Mouse (Mus musculus) forebrain, embryonic 14.5 days (tissue): Measurements from ENCODE around the gene Itpr1. TPM values are rescaled to one million over a fixed set of nuclear protein-coding genes. Genes with fewer than 3 reads are reported as not detected.

Experiments
- ATAC-seq: fragments of 200-750 bp; cut with Nextera tagmentation; 2 replicates; pipeline ENCODE4 v1.8.0; 2017; ENCODE audit warnings: mild to moderate bottlenecking, moderate library complexity
- DNase-seq: peaks from one replicate; pipeline ENCODE4 v3.0.0-alpha.2; 2015; ENCODE audit warnings: low spot score
- H3K27ac ChIP-seq: fragments of 300-500 bp; sonication (generic); 2 replicates; pipeline ENCODE4 v1.5.1; 2014; ENCODE audit warnings: low read depth, mild to moderate bottlenecking, control low read depth, low read length, moderate library complexity
- H3K27me3 ChIP-seq: fragments of 300-500 bp; sonication (generic); replicated peaks from 2 replicates; pipeline ENCODE4 v1.6.1; 2014; ENCODE audit warnings: low read length, control low read depth, mixed read lengths; ENCODE audit not compliant: control insufficient read depth, insufficient read depth
- H3K36me3 ChIP-seq: fragments of 300-500 bp; sonication (generic); 2 replicates; pipeline ENCODE4 v1.6.1; 2014; ENCODE audit warnings: low read length, control low read depth; ENCODE audit not compliant: control insufficient read depth, insufficient read depth
- H3K4me1 ChIP-seq: fragments of 300-500 bp; sonication (generic); 2 replicates; pipeline ENCODE4 v1.6.1; 2014; ENCODE audit warnings: antibody characterized with exemption, low read length, control low read depth; ENCODE audit not compliant: control insufficient read depth, insufficient read depth
- H3K4me2 ChIP-seq: fragments of 300-500 bp; sonication (generic); 2 replicates; pipeline ENCODE4 v1.6.1; 2014; ENCODE audit warnings: mild to moderate bottlenecking, control low read depth, low read length
- H3K4me3 ChIP-seq: fragments of 300-500 bp; sonication (generic); 2 replicates; pipeline ENCODE4 v1.5.1; 2014; ENCODE audit warnings: low read depth, low read length, control low read depth
- H3K9ac ChIP-seq: fragments of 300-500 bp; sonication (generic); 2 replicates; pipeline ENCODE4 v1.6.1; 2014; ENCODE audit warnings: mild to moderate bottlenecking, low read length, control low read depth, moderate library complexity
- H3K9me3 ChIP-seq: fragments of 300-500 bp; sonication (generic); replicated peaks from 2 replicates; pipeline ENCODE4 v1.6.1; 2016; ENCODE audit warnings: low read length, control low read depth, mixed read lengths; ENCODE audit not compliant: control insufficient read depth
- WGBS: fragments of 180-500 bp; shearing (Covaris S2); extraction: QIAGEN DNeasy Blood & Tissue Kit; methylation state at CpG from one replicate; pipeline ENCODE4 v1.1.7; 2014; 5-methylcytosine and 5-hydroxymethylcytosine counted together
- polyA plus RNA-seq: library from polyadenylated mRNA; unstranded; fragments of >200 nt; fragmentation: Nextera tagmentation; extraction: Ambion mirVana; gene quantifications from 2 replicates; pipeline ENCODE4 v1.2.1, GENCODE M21; 2014

Itpr1 gene
- polyA plus RNA-seq, 1 experiment from 2014 or later = 5.2 TPM

DNA sequence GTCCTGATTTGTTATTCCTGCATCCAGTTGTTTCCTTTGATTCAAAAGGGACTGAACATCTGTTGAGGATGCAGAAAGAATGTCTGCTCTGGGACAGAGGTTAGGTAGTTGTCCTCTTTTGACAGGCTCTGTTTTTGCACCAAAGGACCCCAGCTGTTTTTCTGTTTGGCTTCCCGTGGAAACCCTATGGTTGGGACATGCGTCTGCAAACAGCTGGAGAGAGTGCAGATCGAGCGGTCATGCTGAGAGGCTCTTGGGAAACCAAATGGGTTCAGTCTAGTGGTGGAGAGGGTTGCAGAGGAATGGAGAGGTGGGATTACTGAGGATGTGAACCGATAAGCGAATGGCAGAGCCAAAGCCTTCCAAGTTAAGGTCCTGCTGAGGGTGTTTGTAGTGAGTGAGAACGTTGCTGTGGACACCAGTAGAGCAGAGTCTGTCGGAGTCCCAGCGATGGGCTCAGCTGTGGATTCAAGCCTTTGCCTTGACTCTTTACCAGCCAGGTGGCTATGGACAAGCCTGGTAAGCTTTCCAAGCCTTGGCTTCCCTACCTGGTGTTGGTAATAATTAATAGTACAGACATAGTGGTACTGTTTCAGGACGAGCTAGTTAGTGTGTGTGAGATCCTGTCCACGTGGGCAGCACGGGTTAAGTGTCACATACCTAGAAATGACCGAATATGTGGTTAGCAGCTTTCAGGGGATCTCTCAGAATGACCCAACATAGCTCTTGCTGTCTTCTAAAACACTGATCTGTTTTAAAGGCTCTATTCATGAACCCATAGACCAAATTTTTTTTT is 39.9 kb downstream of the Itpr1 start:
- H3K4me3 ChIP-seq = no peak overlapping the region
- no peak overlapping the region for H3K9ac ChIP-seq
- H3K9me3 ChIP-seq = no peaks in the 10 kb centered on the region
- no peak overlapping the region for H3K4me2 ChIP-seq
- no peak for ATAC-seq
- WGBS = 90% methylated on average over 13 of the region's 13 CpGs
- H3K36me3 ChIP-seq = no peaks in the 10 kb centered on the region
- no peak overlapping the region for H3K27ac ChIP-seq
- no peaks in the 10 kb centered on the region for H3K27me3 ChIP-seq
- H3K4me1 ChIP-seq = peaks cover 11% of the 10 kb centered on the region; the same call in 1 of the 2 replicates
- no peak for DNase-seq

DNA sequence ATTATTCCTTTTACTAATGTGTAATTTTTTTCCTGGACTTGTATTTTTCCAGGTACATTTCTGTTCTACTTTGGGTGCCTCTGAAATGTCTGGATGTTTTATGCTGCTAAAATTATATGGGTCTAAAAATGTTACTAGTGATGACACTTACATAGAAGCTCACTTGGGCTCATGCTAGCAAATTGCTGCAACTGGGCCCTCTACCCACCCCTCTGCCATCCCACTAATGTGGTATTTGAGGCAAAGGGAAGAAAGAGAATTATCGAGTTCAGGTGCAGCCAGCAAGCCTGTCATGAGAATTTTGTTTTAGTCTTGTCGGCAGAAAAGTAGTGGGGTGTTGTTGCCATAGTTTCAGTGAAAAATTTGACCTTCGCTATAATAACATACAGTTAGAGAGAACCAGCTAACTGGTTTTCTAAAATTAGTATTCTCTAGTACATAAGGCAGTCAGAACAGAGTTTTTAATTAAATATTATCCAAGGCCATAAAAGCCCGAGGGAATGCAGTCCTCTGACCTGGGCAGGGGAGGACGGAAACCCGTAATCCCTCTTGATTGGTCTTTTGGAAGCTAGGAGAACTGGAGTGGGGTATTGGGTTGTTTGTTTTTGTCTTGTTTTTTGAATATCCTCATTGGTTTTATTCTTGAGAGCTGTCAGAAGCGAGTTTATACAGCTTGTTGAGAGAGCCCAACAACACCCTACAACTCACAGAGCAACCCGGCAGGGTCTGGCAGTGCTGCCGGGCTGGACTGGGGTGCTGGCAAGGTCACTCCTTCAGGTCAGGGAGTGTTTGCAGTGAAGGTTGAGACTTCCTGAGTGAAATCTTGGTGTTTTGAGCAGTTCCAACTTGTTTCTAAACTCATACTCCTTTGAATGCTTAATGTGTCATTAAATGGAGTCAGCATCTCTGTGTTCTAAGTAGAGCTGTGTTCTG is 41.5 kb downstream of the Itpr1 start:
- no peak overlapping the region for H3K4me3 ChIP-seq
- ATAC-seq (no peak), DNase-seq (no peak)
- no peak overlapping the region for H3K9ac ChIP-seq
- no peak overlapping the region for H3K27ac ChIP-seq
- H3K27me3 ChIP-seq = no peaks in the 10 kb centered on the region
- no peak overlapping the region for H3K4me2 ChIP-seq
- H3K9me3 ChIP-seq = no peaks in the 10 kb centered on the region
- no peaks in the 10 kb centered on the region for H3K36me3 ChIP-seq
- WGBS = 79% methylated on average over 9 of the region's 9 CpGs
- H3K4me1 ChIP-seq = 0 out of 2 replicates have a peak, but pooled peaks cover 2% of the 10 kb centered on the region

DNA sequence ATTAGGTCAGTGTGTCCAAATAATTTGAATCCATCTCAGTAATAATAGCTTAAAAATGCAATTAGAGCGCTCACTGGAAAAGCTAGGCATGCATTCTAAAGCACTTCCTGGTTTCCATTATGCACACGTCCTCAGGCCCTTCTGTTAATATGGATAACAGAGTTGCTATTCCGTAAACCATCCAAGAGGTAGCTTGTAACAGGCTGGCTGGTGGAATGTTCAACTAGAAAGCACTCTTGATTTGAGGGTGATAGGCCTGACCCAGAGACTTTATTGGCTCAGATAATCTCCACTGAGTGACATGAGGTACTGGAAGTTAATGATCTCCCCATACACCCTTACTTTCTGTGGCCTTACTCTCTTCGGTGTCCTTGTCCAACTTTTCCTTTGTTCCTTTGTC is 43.0 kb downstream of the Itpr1 start:
- Histone ChIP-seq H3K27me3 (no peaks in the 10 kb centered on the region), H3K4me2 (no peak overlapping the region), H3K36me3 (no peaks in the 10 kb centered on the region), H3K9me3 (no peaks in the 10 kb centered on the region), H3K27ac (no peak overlapping the region), H3K4me1 (peaks cover 2% of the 10 kb centered on the region; the same call in 1 of the 2 replicates), H3K9ac (no peak overlapping the region), H3K4me3 (no peak overlapping the region)
- ATAC-seq (no peak), DNase-seq (no peak)
- 58% methylated on average over 4 of the region's 4 CpGs for WGBS

DNA sequence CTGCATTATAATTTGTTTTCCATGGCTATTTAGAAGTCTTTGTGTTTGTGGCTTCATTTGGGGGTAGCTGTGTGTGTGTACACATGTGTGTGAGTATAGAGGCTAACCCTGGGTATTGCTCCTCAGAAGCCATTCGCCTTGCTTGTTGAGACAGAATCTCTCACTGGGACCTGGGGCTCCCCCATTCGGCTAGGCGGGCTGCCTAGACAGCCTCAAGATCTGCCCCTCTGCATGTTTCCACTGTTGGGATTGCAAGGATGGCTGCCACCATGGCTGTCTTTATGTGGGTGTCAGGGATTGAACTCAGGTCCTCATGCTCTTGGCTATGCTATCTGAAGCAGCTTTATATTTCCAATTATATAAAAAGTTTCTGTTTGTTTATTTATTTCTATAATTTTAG is 44.3 kb downstream of the Itpr1 start:
- Histone ChIP-seq H3K27ac (no peak overlapping the region), H3K36me3 (no peaks in the 10 kb centered on the region), H3K27me3 (no peaks in the 10 kb centered on the region), H3K9me3 (no peaks in the 10 kb centered on the region), H3K4me1 (peaks cover 2% of the 10 kb centered on the region; the same call in 1 of the 2 replicates), H3K4me3 (no peak overlapping the region), H3K4me2 (no peak overlapping the region), H3K9ac (no peak overlapping the region)
- DNase-seq (no peak), ATAC-seq (no peak)
- 77% methylated on average over 3 of the region's 3 CpGs for whole genome bisulfite sequencing

DNA sequence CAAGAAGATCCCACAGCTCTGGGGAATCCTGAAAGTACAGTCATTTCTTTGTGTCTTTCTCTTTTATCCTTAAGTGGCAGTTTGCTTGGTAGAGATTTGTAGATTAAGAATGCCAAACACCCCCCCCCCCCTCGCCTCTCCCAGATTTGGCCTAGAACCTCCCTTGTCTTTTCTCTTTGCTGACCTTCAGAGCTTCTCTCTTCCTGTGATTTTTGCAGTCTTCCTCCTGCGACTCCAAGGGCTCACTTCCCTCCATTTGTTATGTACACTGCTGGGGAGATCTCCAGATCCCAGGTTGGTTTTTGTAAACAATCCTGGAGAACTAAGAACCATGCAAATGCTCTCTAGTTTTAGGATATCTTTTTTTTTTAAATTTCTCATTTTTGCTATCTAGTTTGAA is 45.7 kb downstream of the Itpr1 start:
- H3K4me2 ChIP-seq = no peak overlapping the region
- no peaks in the 10 kb centered on the region for H3K27me3 ChIP-seq
- ATAC-seq (no peak), DNase-seq (no peak)
- H3K36me3 ChIP-seq = no peaks in the 10 kb centered on the region
- H3K27ac ChIP-seq = no peak overlapping the region
- H3K9me3 ChIP-seq = no peaks in the 10 kb centered on the region
- no peak overlapping the region for H3K4me3 ChIP-seq
- H3K9ac ChIP-seq = no peak overlapping the region
- peaks cover 2% of the 10 kb centered on the region; the same call in 1 of the 2 replicates for H3K4me1 ChIP-seq
- WGBS = 41% methylated on average over 2 of the region's 2 CpGs

DNA sequence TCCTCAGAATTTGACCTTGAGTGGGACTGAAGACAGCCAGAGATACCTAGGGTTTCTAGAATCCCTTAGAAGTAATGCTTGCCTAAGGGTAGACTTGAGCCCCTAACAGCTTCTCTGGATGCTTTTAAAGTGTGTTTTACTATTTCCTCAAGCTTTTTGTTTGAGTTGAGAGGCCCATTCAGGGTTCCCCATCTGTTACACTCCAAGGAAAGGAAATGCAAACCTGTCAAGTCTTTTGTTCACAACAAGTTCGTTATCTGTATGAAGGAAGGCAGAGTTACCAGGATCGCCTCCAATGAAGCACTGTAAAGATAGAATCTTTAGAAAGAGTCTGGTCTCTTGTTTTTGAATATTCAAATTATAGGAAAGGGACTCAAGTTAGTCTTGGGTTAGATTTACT is 46.8 kb downstream of the Itpr1 start:
- Histone ChIP-seq H3K9ac (no peak overlapping the region), H3K4me1 (peaks cover 2% of the 10 kb centered on the region; the same call in 1 of the 2 replicates), H3K4me2 (no peak overlapping the region), H3K36me3 (no peaks in the 10 kb centered on the region), H3K27me3 (no peaks in the 10 kb centered on the region), H3K9me3 (no peaks in the 10 kb centered on the region), H3K27ac (no peak overlapping the region), H3K4me3 (no peak overlapping the region)
- peak; percentile 43 for DNase-seq
- ATAC-seq = peak; percentile 32; the same call in 1 of the 2 replicates
- 15% methylated on average over 2 of the region's 2 CpGs for WGBS

DNA sequence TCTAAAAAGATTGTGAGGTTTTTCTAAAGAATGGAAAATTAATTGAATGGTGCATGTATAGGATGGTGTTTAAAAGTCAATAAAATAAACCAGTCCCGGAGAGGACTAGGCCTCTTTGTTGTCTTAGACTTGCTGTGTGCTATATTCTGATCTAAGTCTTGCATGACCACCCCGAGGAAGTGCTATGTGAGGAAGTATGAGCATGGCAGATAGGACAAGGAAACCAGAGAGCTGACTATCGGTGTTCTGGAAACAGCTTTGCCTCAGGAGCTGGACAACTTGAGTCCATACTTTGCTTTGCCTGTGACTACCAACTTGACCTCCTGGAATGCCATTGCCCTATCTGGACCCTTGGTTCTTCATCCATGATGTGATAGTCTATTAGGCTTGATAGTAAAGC is 48.6 kb downstream of the Itpr1 start:
- Histone ChIP-seq H3K9ac (no peak overlapping the region), H3K27me3 (no peaks in the 10 kb centered on the region), H3K4me1 (peaks cover 2% of the 10 kb centered on the region; the same call in 1 of the 2 replicates), H3K27ac (no peak overlapping the region), H3K36me3 (no peaks in the 10 kb centered on the region), H3K4me3 (no peak overlapping the region), H3K4me2 (no peak overlapping the region), H3K9me3 (no peaks in the 10 kb centered on the region)
- no peak for DNase-seq
- no peak for ATAC-seq
- 91% methylated on average over 3 of the region's 3 CpGs for WGBS

DNA sequence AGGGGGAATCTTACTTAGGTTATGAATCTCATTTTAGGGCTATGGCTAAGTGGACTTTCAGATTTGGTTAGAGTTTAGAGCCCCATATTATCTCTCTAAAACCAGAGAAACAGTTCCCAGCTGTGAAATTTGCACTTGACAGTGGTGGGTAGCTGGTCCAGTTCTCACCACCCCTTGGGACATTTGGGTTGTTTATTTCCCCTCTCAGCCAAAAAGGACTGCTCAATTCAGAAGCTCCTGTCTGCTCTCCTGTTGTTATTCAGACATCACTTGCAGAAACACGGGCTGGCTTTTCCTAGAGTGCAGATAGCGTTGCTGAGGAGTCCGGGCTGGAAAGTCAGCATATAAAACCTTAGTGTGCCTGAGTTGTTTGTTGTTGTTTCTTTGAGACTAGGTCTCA is 51.3 kb downstream of the Itpr1 start:
- Histone ChIP-seq H3K4me3 (no peak overlapping the region), H3K27ac (no peak overlapping the region), H3K9me3 (no peaks in the 10 kb centered on the region), H3K9ac (no peak overlapping the region), H3K4me2 (no peak overlapping the region), H3K27me3 (no peaks in the 10 kb centered on the region), H3K36me3 (no peaks in the 10 kb centered on the region), H3K4me1 (peaks cover 2% of the 10 kb centered on the region; the same call in 1 of the 2 replicates)
- 79% methylated on average over 3 of the region's 3 CpGs for whole genome bisulfite sequencing
- no peak for DNase-seq
- no peak for ATAC-seq
